Mouse (Mus musculus) inflammation-experienced regulatory T-cells, adult 6 months (primary cell): ENCODE measurements around the gene Olfr541. TPM values are rescaled to one million over a fixed set of nuclear protein-coding genes. Genes with fewer than 3 reads are reported as not detected.
"Not testable (repeated sequence)": the region's sequence is repeated elsewhere in the genome, so short reads cannot be mapped to it uniquely, and the experiment has no call there.

Experiments used
- ATAC-seq: one replicate; pipeline ENCODE4 v1.8.0; 2017
- polyA plus RNA-seq, 3 experiments: library from polyadenylated mRNA; unstranded; fragments of 100-300 nt; shearing (Covaris generic); gene quantifications; one replicate each; pipeline ENCODE4 v1.2.1; 2017

Gene Olfr541
- not detected for polyA plus RNA-seq

DNA sequence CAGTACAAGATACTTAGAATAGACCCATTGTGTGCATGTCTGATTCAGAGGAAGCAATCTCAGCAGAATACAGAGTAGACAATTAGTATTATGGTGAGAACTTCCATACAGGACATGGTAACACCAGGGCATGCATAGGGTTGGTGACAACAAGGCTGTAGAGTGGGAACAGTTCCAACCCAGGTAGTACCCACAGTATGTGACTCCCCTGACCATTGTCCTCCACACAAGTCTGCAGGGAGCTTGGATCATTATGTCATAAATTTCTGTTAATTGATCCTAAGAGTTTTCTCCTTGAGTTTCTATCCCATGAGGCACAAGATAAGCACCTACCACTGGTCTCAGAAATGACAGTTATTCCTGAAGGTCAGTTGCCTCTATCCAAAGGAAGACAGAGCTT, at the start of gene Olfr541:
TSS of gene Olfr541 (plus strand) at position 301 of the 400 bp plus-strand sequence.
- ATAC-seq = no peak

DNA sequence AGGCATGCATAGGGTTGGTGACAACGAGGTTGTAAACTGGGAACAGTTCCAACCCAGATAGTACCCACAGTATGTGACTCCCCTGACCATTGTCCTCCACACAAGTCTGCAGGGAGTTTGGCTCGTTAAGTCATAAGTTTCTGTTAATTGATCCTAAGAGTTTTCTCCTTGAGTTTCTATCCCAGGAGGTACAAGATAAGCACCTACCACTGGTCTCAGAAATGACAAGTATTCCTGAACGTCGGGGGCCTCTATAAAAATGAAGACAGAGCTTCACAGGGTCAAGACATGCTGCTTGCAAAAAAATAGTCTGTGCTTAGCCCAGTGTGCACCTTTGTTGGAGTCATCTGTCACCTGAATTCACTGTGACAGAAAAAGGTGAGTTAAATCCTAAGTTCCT, 37.4 kb upstream of the Olfr541 start, which contains the start of gene Olfr539:
TSS of gene Olfr539 (plus strand) at position 301 of the 400 bp plus-strand sequence.
- no peak for ATAC-seq

DNA sequence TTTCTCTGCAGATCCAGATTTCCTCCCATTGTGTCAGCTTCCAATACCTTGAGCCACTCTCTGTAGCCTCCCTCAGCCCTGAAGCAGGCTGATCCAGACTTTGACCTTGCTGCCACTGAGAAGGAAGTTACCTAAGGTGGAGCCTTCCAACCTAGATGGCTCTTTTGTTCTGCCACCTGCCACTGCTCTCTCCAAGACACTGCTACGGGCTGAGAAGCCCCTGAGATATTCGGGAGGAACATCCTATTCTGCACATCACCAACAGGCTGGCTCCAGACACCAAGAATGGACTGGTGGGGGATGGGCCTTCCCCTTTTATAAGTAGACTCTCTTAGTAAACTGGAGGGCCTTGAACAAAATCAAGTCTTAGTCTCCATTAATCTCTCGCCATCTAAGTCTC, 26.4 kb upstream of the Olfr541 start:
- ATAC-seq = not testable (repeated sequence)

DNA sequence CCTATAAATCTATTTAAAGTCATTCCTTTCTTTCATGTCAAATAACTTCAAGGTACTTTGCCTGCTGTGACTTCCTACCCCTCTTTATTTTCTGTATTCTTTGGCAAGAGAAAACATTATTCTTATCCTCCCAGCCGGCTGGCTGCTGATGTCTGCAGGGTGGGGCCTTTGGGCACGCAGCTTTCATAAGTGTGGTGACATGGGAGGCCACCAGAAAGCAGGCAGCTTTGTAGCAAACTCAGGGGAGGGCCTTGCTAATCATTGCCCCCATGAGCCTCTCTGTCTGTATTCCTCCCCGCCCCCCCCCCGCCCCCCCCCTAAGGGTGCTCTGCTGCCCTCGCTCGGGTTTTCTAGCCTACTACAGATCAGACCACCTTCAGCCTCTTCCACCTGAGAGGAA, 21.2 kb upstream of the Olfr541 start:
- ATAC-seq = no peak

DNA sequence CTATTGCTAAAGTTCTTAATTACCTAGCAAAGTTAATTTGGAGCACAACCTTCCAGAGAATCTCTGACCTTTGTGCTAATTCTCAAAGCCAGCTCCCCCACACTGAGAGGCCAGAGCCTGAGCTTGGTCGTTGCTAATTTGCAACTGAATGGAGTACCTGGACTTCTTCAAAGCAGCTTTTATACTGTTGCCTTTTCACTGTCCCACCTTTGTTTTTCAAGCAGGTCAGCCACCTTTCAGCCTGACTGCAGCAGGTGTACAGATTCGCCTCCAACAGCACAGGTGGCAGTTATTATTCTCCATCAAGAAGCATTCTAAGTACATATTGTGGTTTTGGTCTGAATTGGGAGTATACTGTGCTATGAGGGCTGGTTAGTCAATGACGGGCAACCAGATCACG, 17.5 kb upstream of the Olfr541 start:
- not testable (repeated sequence) for ATAC-seq

DNA sequence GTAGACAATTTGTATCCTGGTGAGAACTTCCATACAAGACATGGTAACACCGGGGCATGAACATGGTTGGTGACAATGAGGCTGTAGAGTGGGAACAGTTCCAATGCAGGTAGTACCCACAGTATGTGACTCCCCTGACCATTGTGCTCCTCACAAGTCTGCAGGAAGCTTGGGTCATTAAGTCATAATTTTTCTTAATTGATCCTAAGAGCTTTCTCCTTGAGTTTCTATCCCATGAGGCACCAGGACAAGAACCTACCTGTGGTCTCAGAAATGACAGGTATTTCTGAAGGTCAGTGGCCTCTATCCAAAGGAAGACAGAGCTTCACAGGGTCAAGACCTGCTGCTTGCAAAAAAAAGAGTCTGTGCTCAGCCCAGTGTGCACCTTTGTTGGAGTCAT, 15.4 kb upstream of the Olfr541 start, which contains the start of gene Olfr45:
TSS of gene Olfr45 (plus strand) at position 301 of the 400 bp plus-strand sequence.
- ATAC-seq = no peak

DNA sequence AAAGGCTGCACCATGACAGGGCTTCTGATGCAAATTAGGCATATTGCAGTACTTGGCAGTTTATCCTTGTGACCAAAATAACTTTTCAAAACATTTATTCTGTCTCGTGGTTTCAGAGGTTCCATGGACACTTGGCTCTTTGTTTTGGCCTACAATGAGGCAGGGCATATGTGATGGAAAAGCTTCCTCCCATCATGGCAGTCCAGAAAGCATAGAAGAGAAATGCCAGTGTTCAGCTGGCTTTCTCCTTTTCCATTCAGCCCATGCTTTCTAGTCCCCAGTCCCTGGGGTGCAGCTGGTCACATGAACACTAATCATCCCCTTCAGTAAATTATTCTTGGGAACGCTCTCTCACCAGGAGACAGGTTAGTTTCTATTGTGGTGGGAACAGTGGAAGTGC, 9.3 kb downstream of the Olfr541 start:
- no peak for ATAC-seq

DNA sequence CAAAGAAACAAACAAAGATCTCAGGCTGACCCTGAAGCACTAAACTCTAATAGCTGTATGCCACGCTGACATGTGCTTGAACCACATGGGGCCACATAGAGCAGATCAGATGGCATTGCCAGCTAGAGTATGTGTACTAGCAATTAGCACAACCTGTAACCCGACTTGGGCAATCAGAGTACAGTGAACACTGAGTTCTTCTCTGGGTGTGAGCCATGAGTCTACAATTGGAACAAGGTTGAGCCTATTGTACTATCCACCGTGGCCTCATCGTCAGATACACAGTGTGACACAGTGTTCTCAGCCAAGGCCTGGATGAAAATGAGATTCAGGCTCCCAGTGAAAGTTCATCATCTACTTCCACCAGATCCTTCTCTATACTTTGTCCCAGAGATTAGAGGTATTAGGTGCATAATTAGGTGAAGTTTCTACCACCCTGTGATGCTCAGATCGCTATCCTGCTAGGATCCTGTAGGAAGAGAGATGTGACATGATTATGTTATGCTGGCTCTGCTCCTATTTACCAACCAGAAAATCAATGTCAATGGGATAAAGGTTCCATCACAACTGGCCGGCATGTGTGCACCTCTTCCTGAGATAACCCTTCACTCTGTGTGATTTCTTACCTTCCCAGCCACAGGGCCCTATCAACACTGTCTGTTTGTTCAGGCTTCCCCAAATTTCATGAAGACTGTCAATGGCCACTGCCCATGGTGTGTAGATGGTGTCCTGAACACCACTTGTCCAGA, 10.6 kb downstream of the Olfr541 start:
- no peak for ATAC-seq

DNA sequence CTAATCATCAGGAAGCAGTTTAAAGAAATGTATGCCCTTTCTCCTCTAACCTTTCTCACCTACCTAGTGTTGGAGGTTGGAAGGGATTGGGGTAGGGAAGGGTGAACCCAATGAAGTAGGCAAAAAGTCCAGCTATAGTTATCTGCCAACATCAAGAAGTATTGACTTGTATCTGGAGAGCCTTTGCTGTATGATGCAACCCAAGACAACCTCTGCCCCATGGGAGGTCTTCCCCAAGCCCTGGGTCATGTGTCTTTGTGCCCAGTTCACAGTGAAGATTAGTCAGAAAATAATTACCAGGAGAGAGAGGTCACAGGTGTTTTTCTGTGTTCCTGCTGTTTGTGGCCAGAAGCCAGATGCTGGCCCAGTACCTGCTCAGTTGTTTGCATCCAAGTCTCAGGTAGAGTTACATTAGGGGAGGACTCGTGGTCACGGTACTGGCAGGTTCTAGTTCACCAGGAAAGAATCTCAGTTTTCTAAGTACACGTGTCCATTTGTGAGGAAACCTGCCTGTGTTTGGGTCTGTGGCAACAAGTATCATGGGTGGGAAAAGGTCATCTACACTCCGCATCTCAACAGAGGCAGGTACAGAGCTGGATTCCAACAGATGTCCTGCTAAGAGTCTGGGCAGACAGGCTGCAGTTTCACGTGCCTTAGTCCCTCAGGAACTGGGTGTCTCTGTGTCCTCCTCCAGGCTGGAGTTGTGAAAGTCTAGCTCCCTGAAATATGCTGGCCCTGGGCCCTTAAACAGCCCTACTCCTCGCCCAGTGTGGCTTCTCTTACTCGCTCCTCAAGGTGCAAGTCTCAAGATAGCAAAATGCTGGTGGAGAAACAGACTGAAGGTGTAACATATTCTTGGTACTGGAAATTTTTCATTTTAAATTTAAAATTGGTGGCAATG, 20.3 kb downstream of the Olfr541 start:
- ATAC-seq = no peak

DNA sequence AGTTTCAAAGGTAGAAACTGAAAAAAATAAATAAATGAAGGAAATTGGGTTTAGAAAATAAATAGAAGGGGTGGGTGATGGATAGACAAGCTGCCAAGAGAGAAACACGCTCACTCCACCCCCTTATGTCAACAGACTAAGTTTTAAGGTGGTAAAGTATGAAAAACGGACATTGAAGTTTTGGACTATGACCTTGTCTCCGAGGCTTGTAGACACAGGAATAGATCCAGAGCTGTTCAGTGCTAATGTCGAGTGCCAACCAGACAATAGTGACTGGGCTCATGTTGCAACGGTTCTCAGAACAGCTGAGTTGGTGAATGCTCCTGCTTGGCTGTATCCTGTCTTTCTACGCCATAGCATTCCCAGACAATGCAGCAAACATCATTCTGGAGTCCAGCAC, 24.0 kb downstream of the Olfr541 start:
- no peak for ATAC-seq

DNA sequence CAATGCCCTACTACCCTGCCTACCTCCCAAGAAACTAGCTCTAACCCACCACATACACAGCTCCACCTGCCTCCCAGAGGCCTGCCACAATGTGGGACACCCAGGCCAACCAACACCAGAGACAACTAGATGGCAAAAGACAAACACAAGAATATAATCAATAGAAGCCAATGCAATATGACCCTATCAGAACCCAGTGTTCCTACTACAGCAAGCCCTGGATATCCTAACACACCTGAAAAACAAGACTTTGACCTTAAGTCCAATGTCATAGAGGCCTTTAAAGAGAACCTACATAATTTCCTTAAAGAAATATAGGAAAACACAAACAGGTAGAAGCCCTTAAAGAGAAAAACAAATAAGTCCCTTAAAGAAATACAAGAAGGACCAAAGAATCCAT, 28.5 kb downstream of the Olfr541 start:
- no peak for ATAC-seq

DNA sequence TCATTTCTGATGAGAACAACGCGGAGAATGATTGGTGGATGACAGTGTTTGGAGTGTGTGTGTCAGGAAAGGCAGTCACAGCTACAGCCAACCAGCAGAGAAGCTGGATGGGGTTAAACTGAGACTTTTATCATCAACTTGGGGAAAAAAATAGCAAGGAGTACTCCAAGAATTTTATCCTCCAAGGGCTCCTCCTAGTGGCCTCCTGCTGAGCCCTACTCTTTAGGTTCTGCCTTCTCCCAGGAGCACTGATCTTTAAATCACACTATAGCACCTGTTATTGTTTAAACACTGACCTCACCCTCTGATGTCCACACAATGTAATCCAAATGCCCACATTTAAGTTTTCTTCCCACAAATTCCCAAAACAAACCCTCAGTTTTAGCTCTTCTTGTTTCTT, 36.1 kb downstream of the Olfr541 start:
- no peak for ATAC-seq

DNA sequence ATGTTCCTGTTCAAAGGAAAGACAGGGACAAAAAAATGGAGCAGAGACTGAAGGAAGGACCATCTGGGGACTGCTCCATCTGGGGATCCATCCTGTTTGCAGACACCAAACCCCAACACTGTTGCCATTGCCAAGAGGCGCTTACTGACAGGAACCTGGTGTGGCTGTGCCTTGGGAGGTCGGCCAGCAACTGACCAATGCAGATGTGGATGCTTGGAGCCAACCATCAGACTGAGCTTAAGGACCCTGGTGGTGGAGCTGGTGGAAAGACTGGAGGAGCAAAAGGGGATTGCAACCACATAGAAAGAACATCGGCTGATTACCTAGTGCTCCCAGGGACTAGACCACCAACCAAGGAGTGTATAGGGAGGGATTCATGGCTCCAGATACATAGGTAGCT, 50.3 kb downstream of the Olfr541 start:
- no peak for ATAC-seq

DNA sequence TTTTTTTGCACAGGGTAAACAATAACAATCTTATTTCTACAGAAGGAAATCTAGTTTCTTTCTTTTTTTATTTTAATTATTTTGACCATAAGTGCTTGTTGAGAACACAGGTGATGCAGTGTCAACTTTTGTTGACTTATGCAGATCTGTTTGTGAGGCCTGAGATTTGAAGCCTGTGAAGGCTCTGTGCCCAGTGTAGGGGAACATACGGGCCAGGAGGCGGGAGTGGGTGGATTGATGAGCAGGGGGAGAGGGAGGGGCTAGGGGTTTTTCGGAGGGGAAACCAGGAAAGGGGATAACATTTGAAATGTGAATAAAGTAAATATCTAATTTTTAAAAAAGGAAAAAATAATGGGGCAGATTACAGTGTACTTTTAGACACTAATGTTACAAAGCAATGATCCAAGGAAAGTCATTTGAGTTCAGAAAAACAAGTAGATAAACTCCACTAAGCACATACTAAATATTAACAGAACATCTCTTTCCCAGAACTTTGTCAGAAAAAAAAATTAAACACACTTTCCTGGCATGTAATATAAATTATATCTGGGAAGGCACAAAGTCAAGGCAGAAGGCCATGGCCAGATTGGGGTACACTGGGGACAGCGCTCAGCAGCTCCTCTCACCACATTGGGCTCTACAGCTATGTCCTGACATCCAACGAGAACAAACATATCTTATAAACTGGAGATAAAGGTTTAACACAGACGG, 51.2 kb downstream of the Olfr541 start:
- no peak for ATAC-seq

DNA sequence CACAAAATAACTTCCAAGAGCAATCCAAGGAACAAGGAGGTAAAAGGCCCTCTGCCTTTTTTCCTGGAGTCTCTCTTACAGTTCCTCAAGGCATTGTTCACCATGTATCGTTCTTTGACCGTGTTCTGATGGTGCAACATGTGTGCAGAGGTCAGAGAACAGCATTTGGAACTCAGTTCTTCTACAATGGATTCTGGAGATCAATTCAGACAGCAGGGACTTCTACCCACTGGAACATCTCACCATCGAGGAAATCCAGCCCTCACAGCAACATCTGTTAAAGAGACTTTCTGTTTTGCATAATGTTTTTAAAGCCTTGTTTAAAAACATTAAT, 51.7 kb downstream of the Olfr541 start:
- ATAC-seq = no peak

DNA sequence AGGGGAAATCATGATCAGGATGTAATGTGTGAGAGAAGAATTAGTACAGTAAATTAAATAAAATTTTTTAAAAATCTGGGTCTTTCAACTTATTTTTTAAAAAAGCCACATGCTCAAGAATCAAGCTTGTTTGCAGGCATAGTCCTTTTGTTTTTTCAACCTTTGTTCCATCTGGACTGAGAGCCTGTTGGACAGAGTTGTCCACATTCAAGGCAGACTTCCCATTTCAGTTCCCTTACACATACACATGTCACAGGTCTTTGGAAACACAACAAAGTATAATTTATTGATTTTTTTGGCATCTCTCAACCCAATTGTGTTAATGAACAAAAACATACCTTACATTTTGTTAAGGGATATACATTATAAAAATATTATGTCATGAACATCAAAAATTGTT, 57.5 kb downstream of the Olfr541 start:
- no peak for ATAC-seq

Other genes starting within 250 kb of the Olfr541 start
- gene Olfr533, start 233.9 kb upstream of the Olfr541 start, polyA plus RNA-seq = under 1 TPM in 1 of 3 experiments, not detected in 2; 0.19 TPM
- not detected for gene Olfr535, start 213.1 kb upstream of the Olfr541 start, polyA plus RNA-seq
- not detected for gene Olfr536, start 189.9 kb upstream of the Olfr541 start, polyA plus RNA-seq
- not detected for gene Olfr538, start 129.4 kb upstream of the Olfr541 start, polyA plus RNA-seq
- gene Olfr46, start 96.0 kb upstream of the Olfr541 start, polyA plus RNA-seq = under 1 TPM in 1 of 3 experiments, not detected in 2; 0.08 TPM
- not detected for gene Olfr61, start 68.3 kb upstream of the Olfr541 start, polyA plus RNA-seq
- gene Olfr53, start 50.8 kb upstream of the Olfr541 start, polyA plus RNA-seq = not detected
- gene Olfr539, start 37.3 kb upstream of the Olfr541 start, polyA plus RNA-seq = under 1 TPM in 1 of 3 experiments, not detected in 2; 0.05 TPM
- under 1 TPM in 1 of 3 experiments, not detected in 2; 0.05 TPM for gene Olfr45, start 15.3 kb upstream of the Olfr541 start, polyA plus RNA-seq
- not detected for gene Cyp2e1, start 66.5 kb downstream of the Olfr541 start, polyA plus RNA-seq
- gene Syce1, start 90.6 kb downstream of the Olfr541 start, polyA plus RNA-seq = not detected
- under 1 TPM in 2 of 3 experiments, not detected in 1; 0.40 TPM for gene Zfp941, start 124.9 kb downstream of the Olfr541 start, polyA plus RNA-seq
- gene Urah, start 137.8 kb downstream of the Olfr541 start, polyA plus RNA-seq = not detected
- not detected for gene Scgb1c1, start 148.3 kb downstream of the Olfr541 start, polyA plus RNA-seq
- not detected for gene Odf3, start 150.5 kb downstream of the Olfr541 start, polyA plus RNA-seq
- not detected for gene Gm45785, start 159.1 kb downstream of the Olfr541 start, polyA plus RNA-seq
- gene Ric8a, start 159.7 kb downstream of the Olfr541 start, polyA plus RNA-seq = 10 to 100 TPM; 57.0 to 69.1 (median 66.3) TPM
- 10 to 100 TPM; 43.0 to 59.7 (median 53.0) TPM for gene Bet1l, start 160.3 kb downstream of the Olfr541 start, polyA plus RNA-seq
- gene Psmd13, start 184.7 kb downstream of the Olfr541 start, polyA plus RNA-seq = 100 to 1,000 TPM in 2 of 3 experiments, 10 to 100 TPM in 1; 98.5 to 206 (median 105) TPM
- gene Sirt3, start 185.0 kb downstream of the Olfr541 start, polyA plus RNA-seq = 10 to 100 TPM in 2 of 3 experiments, 1 to 10 TPM in 1; 9.1 to 10.8 (median 10.6) TPM
- not detected for gene Cox8b, start 203.2 kb downstream of the Olfr541 start, polyA plus RNA-seq
- gene Nlrp6, start 223.6 kb downstream of the Olfr541 start, polyA plus RNA-seq = not detected
- gene Pgghg, start 244.1 kb downstream of the Olfr541 start, polyA plus RNA-seq = 10 to 100 TPM; 16.6 to 22.5 (median 18.2) TPM